Mouse (Mus musculus) liver, embryonic 14.5 days (tissue): ENCODE measurements around the gene Rps6kb2.

Experiments
- CTCF ChIP-seq: IDR thresholded peaks from 2 replicates; pipeline ENCODE4 v1.5.1; 2016; ENCODE audit warnings: antibody characterized with exemption, low read depth, control low read depth
- EP300 ChIP-seq: IDR thresholded peaks from 2 replicates; pipeline ENCODE4 v1.6.1; 2016; ENCODE audit warnings: antibody characterized with exemption, low read depth

GRCm38 (mm10) chr19:4145936-4146335 is 17.2 kb downstream of the Rps6kb2 start:
- TF ChIP-seq CTCF = no peak
- no peak for TF ChIP-seq EP300
